Mouse (Mus musculus) skeletal muscle tissue, adult 2 months (tissue): ENCODE measurements around the gene Ncln.

Experiments
- DNase-seq: peaks from one replicate; pipeline ENCODE4 v3.0.0-alpha.2; 2012; ENCODE audit warnings: low read depth, low spot score

Gene Ncln

DNA sequence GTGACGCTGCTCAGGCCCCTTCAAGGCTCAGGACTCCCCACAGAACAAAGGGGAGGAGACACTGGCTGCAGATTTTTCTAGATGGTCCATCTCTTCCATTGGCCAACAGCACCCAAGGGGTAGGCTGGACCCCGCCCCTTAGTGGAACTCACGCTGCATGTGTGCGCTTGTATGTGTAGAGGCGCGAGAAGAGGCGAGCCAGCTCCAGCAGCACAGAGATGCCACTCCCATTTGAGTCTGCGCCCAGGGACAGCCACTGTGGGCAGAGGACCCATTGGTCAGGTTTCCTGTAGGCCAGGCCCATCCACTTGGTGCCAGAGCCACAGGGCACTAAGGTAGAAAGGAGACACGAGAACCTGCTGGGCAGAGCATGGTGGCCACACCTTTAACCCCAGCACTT, 5.2 kb downstream of the Ncln start:
- DNase-seq = no peak

DNA sequence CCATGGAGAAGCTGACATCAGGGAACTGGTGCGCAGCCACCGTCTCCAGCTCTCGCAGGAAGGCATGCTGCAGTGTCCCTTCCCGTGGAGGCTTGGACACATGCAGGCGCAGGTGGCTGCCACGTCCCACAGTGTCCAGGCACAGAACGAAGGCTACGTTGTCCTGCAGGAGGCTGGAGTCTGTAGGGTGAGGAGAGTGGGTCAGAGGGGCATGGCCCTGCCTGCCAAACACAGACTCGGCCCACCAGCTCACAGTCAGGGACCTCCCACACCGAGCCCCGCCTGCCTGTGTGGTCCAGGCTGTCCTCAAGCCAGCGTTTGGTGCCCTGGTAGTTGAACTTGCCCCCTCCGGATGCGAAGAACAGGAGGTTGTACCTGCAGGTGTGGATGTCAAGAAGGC, 6.3 kb downstream of the Ncln start:
- no peak for DNase-seq

DNA sequence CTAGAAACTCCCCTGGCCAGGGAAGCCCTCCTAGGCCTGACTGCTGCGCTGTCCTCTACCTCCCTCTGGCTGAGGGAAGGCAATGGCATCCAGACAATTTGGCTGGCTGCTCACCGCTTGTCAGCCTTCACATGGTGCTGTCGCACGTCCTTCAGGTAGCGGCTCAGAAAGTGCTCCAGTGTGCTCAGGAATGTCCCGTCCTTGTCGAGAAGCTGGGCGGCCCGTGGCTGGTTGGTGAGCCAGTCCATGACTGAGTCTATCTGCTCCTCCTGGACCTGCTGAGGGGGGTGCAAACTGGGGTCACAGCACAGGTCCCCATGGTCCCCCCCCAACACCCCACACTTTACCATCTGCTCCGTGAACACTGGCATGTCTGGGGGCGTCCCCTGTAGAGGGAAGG, 8.1 kb downstream of the Ncln start:
- no peak for DNase-seq

DNA sequence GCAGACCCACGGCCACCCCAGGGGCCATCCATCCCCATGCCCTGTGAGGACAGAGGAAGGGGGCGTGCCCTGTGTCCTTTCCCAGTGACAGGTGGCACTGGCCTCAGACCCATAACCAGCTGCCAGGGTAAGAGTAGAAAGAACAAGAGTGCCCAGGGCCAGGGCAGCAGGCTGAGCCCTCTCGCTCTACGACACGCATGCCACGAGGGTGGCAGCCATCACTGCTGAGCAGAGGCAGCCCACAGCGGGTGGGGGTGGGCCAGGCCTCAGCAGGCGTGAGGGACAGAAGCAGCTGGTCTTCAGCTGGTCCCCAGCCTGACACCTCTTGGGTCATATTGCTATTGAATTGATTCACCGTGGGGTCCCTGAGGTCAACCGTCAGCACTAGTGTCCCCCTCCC, 9.7 kb downstream of the Ncln start:
- no peak for DNase-seq

DNA sequence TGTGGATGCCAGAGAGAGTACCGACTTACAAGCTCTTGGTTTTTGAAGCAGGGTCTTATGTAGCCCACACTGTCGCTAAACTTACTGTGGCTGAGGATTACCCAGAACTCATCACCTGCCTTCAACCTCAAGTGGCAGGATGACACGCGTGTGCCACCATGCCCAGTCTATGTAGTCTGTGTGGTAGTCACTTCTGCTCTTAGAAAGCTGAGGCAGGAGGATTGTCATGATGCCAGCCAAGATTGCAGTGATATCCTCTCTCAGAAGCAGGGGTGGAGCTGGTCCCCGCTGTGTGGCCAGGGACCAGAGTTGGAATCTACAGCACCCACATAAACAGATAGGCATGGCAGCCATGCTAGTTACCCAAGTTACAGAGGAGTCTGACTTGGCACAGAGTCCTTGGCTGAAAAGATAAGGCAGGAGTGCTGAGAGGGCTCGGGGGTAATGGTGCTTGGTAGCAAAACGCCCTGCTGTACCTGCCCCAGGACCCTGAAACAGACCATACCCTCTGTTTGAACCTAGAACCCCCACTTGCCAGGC, 10.6 kb downstream of the Ncln start:
- DNase-seq = no peak

DNA sequence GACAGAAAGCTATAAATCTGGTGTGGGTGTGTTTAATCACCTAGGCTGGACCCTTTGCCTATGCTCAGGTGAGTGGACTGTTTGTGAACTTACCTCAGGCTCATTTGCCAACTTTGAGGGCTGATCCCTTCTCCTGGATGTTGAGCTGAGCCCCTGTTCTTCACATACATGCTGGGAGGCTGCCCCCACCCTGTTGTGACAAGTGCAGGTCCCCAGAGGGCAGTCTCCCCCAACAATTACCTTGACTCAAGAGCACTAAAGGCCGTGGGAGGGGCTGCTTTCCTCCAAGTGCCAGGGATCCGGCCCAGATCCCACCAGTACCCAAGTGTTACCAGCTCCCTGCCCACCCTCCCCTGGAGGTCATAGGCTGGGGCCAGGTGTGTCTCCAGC, 11.1 kb downstream of the Ncln start:
- no peak for DNase-seq

DNA sequence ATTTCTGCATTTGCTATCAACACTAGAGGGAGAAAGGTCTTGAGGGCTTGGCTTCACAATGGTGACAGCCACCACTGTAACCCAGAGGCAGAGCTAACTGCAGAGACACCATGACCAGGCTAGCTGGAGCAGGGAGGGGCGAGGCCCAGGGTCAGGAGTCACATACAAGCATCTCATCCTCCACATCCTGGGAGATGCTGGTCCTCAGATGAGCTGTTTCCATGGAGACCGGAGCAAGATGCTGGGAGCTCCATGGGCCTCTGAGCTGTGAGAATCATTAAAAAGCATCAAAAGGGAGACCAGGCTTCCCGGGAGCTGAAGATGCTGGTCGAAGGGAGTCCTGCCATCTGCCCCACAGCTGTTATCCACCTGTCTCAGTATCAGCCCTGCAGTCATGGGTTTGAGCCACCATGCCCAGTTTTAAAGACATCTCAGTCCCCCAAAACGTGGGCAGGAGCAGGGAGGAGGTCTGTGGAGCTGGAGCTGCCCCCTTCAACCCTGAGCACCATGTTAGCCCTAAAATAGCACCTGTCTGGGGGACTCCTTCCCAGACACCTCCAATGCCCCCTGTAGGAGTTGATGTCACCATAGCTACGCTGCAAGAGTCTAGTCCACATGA, 11.6 kb downstream of the Ncln start:
- DNase-seq = no peak

DNA sequence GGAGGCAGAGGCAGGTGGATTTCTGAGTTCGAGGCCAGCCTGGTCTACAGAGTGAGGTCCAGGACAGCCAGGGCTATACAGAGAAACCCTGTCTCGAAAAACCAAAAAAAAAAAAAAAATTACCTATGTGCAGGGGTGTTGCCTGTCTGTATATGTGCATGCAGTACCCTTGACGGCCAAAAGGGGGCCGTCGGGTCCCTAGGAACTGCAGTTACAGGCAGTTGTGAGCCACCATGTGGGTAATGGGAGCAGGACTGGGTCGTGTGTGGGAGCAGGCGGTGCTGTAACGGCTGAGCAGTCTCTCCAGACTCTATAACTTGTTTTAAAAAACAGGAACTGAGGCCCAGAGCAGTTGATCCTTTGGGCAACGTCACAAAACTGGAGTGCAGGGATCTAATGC, 12.2 kb downstream of the Ncln start:
- DNase-seq = no peak

DNA sequence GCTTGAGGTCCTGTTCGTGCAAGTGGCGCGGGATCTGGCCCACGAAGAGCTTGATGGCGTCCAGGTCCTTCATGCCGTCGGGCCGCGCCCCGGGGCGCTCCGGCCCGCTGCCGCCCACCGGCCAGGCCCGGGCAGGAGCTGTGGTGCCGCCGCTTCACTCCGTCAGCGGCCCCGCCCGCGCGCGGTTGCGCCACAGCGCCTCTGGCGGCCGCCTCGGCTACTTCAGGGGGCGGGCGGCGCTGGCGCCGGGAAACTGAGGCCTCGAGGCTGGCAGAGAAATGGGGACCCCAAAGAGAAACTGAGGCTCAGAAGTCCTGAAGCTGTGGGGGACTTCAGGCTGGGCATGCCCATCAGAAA, 13.7 kb downstream of the Ncln start, which contains the start of gene Celf5:
Gene Celf5 (minus strand): TSS at position 177 of the 357 bp plus-strand sequence.
- no peak for DNase-seq

DNA sequence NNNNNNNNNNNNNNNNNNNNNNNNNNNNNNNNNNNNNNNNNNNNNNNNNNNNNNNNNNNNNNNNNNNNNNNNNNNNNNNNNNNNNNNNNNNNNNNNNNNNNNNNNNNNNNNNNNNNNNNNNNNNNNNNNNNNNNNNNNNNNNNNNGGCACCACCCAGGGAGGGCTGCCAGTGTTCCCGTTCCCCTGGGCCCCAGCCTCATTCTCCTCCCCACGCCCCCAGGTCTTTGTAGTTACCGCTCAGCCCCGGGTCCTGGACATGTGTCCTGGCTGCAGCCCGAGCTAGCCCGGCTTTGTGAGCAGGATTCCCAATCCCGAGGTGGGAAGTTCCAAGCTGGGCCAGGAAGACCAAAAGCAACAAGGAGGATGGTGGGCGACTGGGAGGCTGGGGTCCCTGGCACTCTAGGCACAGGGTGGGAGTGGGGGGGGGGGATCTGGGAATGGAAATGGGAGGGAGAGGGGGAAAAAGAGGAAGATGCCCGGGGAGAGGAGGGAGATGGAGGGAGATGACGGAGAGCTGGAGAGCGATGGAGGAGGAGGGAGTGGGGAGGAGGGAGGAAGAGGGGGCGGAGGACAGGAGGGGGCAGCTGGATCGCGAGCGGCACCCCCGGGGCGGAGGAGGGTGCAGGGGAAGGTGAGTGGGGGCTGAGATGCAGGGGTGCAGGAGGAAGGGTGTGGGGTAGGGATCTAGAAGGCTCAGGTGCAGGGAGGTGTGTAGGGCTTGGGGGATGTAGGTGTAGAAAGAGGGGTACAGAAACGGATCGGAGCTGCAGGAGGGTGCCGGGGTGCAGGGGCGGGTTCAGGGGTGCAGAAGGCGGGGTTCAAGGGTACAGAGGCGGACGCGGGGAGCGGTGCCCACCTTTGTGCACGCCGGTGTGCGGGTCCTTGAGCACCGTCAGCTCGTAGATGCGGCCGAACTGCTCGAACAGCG, 14.3 kb downstream of the Ncln start:
- DNase-seq = no peak

DNA sequence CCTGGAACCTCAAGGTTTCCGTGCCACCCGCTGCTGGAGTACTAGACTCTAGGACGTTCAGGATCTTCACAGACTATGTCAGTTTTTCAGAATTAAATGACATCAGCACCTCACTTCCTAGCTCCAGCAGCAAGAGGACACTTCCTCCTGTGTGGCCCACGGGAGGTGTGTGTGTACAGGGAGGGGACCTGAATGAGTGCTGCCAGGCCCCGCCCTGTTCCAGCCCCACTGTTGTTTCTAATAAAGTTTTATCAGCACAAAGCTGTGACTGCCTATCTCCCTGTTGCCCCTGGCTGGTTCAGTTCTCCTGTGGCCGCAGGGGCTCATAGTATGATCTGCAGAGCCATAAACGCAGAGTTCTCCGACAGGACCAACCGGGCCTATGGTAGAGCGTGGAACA, 21.7 kb downstream of the Ncln start:
- DNase-seq = no peak

DNA sequence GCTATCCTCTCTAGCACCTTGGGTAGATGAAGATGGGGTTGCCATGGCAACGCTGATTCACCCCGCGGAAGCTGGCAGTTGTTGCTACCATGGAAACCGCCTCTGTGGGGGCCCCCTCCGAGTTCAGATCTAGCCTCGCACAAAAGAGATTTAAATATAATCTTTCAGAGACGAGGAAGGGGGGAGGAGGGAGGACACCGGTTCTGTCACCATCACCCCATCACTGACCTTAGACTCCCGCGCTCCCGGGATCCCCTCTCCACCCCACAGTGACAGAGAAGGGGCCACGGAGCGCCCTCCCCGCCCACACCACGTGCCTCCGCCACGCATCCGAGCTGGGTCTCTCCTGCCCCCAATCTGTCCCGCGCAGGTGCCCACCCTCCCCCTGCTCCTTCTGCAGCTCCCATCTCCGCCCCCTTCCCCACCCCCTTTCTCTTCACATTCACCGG, 23.2 kb downstream of the Ncln start:
- DNase-seq = no peak

DNA sequence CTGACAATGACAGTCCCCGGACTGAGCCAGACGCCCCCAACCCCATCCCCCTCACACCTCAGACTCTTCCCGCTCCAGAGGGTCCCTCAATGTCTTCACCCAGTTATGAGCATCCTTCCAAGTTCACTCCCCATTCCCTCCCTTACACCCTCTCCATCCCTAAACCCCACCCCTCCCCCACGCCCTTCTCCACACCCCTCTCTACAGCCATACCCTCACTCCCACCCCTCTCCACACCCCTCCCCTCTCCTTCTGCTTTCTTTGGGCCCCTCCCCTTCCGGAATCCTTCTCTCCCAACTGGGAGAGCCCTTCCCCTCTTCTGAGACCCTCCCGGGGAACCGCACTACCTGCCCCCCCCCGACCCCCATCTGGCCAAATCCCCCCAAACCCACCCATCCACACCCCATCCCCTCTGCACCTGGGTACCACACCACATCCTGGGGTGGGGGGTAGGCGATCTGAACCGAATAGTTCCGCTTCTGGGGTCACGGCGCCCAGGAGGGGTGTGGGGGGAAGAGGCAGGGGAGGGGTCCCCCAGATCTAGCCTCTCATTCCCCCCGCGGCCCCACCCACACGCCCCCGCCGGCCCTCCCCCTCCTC, 23.7 kb downstream of the Ncln start:
- no peak for DNase-seq

DNA sequence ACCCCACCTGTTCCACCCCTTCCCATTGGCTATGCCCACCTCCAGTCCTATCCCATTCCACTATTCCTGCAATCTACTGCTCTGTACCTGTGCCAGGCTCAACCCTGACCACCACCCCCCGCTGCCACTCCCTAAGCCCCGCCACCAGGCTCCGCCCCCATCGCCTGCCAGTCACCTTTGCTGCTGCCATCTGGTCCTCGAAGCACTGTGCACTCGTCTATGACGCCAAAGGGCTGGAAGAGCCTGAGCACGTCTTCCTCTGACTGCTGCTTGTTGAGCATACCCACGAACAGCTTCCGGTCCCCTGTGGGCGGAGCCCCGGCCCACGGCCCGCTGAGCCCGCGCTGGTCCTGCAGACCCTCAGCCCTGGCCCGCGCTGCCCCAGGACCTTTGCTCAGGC, 25.7 kb downstream of the Ncln start:
- no peak for DNase-seq

DNA sequence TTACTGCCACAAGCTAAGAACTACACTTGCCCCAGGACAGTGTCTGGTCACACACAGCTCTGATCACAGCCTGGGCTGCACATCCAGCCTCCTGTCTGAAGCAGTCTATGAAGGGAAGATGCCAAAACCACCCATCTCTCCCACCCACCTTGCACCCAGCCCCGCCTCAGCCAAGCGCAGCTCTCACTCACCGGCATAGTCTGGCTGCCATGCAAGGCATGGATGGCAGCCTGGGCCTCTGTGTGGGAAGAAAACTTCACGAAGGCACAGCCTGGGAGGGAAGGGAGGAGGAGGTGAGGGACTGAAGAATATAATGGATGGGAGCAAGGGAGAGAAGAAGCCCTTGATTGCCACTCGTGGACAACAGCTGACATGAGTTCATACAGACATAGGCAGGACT, 26.9 kb downstream of the Ncln start:
- DNase-seq = no peak

DNA sequence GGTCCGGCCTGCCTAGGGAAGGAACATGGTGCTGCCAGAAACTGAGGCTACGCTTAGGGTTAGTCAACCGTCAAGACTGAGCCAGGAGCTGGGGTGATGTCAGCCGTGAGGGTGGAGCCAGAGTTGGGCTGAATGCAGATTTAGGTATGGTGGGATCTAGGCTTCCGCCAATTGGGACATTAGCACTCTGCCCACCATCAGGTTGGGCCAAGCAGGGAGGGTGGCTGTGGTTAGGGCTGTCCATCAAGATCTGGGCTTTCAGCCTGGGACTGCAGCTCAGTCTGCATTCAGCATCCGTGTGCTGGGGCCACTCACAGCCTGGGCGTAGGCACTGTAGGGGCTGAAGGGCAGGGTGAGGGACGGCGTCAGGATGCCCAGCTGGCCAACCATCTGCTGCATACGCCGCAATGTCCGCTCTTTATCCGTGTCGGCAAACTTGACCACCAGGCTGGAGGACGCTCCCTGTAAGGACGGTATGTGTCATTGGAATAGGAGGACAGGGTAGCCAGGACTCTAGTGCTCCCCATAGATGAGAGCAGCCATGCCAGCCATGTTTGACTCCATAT, 28.4 kb downstream of the Ncln start:
- no peak for DNase-seq

DNA sequence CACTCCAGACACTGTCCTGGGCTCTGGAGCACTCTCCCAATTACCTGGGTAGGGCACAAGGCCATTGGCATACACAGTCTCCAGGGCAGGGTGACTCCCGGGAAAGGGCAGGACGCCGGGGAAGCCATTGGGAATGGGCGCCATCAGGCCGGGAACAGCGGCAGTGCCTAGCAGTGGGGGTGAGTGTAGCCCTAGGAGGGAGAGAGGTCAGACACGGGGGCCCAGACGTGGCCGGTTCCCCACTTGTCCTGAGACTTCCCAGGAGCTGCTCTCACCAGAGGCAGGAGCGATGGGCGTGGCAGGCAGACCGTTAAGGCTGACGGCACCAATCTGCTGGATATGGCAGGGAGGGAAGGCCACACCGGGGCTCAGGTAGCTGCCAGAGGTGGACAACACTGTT, 29.3 kb downstream of the Ncln start:
- no peak for DNase-seq

DNA sequence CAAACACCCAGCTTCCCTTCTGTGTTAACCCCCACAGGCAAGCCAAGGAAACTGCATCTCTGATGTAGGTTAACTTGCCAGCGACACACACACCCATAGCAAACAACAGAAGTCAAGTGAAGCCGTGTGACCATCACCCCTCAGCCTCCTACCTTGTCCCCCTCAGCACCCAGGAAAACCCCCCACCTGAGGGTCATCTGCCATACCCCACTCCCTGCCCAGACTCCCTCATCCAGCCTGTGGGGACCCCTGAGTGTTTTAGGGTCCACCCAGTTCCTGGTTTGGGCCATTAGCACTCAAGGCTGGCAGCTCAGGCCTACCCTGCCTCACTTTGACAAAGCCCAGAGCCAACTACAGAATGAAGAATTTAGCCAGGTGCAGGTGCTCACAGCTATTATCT, 30.1 kb downstream of the Ncln start:
- DNase-seq = no peak

DNA sequence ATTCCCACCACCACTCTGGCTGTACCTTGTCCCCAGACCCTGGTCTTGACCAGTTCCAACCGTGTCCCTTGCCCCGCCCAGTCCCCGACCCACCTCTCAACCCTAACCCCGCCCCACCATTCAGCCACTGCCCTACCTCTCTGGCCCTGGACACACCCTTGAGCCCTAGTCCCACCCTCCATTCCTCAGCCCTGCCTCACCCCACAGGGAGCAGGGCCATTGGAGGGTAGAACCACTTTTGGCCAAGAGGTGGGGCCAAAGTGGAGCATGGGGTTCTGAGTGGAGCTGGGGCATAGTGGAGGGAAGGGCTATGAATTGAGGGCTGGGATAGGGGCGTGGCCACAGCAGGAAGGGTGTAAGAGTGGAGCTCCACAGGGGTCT, 30.9 kb downstream of the Ncln start:
- DNase-seq = no peak

DNA sequence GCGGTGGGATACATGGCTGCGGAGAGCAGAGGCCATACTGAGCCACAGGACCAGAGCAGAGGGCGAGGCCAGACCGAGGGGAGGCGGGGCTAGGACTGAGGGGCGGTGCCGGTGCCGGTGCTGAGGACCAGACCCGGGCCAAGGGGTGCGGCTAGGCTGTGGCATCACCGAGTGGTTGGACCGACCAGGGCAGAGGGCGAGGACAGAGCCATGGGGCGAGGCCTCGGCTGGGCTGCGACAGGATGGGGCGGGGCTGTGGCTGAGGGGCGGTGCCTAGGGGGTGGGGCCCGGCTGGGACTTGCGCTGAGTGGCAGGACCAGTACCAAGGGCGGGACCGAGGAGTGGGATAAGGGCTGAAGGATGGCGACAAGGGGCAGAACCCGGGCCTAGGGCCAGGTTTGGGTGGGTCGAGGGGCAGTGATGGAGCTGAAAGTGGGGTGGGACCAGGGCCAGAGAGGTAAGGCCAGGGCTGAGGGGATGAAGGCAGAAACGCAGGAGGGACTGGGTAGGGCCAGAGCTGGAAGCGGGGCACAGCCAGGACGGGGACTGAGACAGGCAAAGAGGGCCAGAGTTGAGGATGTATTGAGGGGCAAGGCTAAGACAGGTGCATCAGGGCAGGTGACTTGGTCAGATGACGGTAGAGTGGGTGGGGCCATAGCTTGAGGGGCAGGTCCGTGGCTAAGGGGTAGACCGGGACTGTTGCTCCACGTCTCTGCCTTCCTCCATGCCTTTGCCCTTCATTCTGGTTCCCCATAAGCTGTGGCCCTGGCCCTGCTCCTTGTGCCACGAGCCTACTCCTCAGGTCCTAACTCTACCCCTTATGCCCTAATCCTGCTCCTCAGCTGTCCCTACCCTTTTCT, 31.6 kb downstream of the Ncln start:
- no peak for DNase-seq

DNA sequence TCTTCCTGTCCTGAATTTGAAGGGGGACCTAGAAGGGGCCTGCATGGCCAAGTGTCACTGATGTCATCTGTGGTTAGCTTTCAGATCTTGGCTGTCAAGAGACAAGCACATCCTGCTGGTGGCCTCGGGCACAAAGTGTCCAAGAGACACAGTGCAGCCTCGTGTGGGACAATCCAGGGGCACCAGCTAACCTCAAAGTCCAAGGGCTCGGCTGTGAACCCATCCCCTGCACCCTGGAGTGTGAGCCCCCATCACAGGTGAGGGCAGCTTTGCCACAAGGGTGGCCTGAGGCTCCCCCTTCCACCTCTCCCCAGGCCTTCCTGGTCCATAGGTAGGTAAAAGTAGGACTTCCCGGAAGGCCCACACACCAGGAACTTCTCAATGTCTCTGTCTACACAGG, 32.7 kb downstream of the Ncln start:
- DNase-seq = no peak
